Mouse (Mus musculus) bone marrow, adult 2 months (tissue): ENCODE measurements around the gene Gab3.

Experiments
- CTCF ChIP-seq: fragments of 200-500 bp; IDR thresholded peaks from 2 replicates; pipeline ENCODE4 v1.5.1; 2011; ENCODE audit warnings: low read length, control low read depth; ENCODE audit not compliant: control insufficient read depth, insufficient read depth
- POLR2A ChIP-seq: fragments of 200-500 bp; IDR thresholded peaks from 2 replicates; pipeline ENCODE4 v1.6.1; 2011; ENCODE audit warnings: low read depth, mild to moderate bottlenecking, control low read depth, low read length, borderline replicate concordance; ENCODE audit not compliant: control insufficient read depth

GRCm38 (mm10) chrX:75126893-75127292, 41.6 kb upstream of the Gab3 start:
- no peak for TF ChIP-seq CTCF
- TF ChIP-seq POLR2A = no peak
